Mouse (Mus musculus): Measurements from ENCODE around the gene Cntfr.
"Not testable (repeated sequence)": the region's sequence is repeated elsewhere in the genome, so short reads cannot be mapped to it uniquely, and the experiment has no call there.

The Cntfr gene

GRCm38 (mm10) chr4:41708192-41708745, 11.4 kb upstream of the Cntfr start:
- DNase-seq: no peak

GRCm38 (mm10) chr4:41707011-41707535, 10.2 kb upstream of the Cntfr start:
- DNase-seq: peak; percentile 81

GRCm38 (mm10) chr4:41705922-41706754, 9.2 kb upstream of the Cntfr start:
- peak; percentile 43 for DNase-seq

- no peak for DNase-seq
Measured at GRCm38 (mm10) chr4:41704651-41705050, 7.8 kb upstream of the Cntfr start.

GRCm38 (mm10) chr4:41702226-41702625, 5.3 kb upstream of the Cntfr start:
- not testable (repeated sequence) for DNase-seq

GRCm38 (mm10) chr4:41700224-41700623, 3.3 kb upstream of the Cntfr start:
- not testable (repeated sequence) for DNase-seq

- not testable (repeated sequence) for DNase-seq
Measured at GRCm38 (mm10) chr4:41699783-41700182, 2.9 kb upstream of the Cntfr start, which contains the start of gene Il11ra1. TSS of gene Il11ra1 (plus strand) at chr4:41699989.

GRCm38 (mm10) chr4:41698421-41699016, 1.6 kb upstream of the Cntfr start:
- DNase-seq: not testable (repeated sequence)

GRCm38 (mm10) chr4:41696452-41696851, 437 bp downstream of the Cntfr start:
- DNase-seq: not testable (repeated sequence)

GRCm38 (mm10) chr4:41695800-41696199, 1.1 kb downstream of the Cntfr start:
- DNase-seq: not testable (repeated sequence)

- DNase-seq: not testable (repeated sequence)
Measured at GRCm38 (mm10) chr4:41693511-41693910, 3.4 kb downstream of the Cntfr start.

GRCm38 (mm10) chr4:41690014-41690413, 6.9 kb downstream of the Cntfr start:
- not testable (repeated sequence) for DNase-seq

- not testable (repeated sequence) for DNase-seq
Measured at GRCm38 (mm10) chr4:41688562-41688961, 8.3 kb downstream of the Cntfr start.

GRCm38 (mm10) chr4:41685882-41686492, 10.9 kb downstream of the Cntfr start:
- DNase-seq: not testable (repeated sequence)

- DNase-seq: not testable (repeated sequence)
Measured at GRCm38 (mm10) chr4:41684931-41685453, 11.9 kb downstream of the Cntfr start.

GRCm38 (mm10) chr4:41684131-41684930, 12.6 kb downstream of the Cntfr start:
- DNase-seq: not testable (repeated sequence)

GRCm38 (mm10) chr4:41683303-41683702, 13.6 kb downstream of the Cntfr start:
- DNase-seq: not testable (repeated sequence)

- no peak for DNase-seq
Measured at GRCm38 (mm10) chr4:41682789-41683188, 14.1 kb downstream of the Cntfr start.

GRCm38 (mm10) chr4:41681947-41682346, 14.9 kb downstream of the Cntfr start:
- DNase-seq: no peak

- no peak for DNase-seq
Measured at GRCm38 (mm10) chr4:41681176-41681575, 15.7 kb downstream of the Cntfr start.

- no peak for DNase-seq
Measured at GRCm38 (mm10) chr4:41679291-41679690, 17.6 kb downstream of the Cntfr start.

GRCm38 (mm10) chr4:41678863-41679262, 18.0 kb downstream of the Cntfr start:
- no peak for DNase-seq
